Mouse (Mus musculus) limb, embryonic 12.5 days (tissue): ENCODE measurements at regions not wholly inside any gene's neighbourhood (a gene's known extent, or its start where the extent isn't known, plus 50 kb on each side); places are given as distances from the start of the nearest gene placed in this dataset.
A peak's percentile ranks its signal among the peaks of the same experiment; 100 is the strongest.

ENCODE experiments used
- ATAC-seq: fragments of 200-750 bp; cut with Nextera tagmentation; 2 replicates; pipeline ENCODE4 v1.8.0; 2017; ENCODE audit warnings: low read depth, moderate TSS enrichment; ENCODE audit not compliant: insufficient number of reproducible peaks, insufficient read depth, low FRiP score, low TSS enrichment
- H3K27ac ChIP-seq: fragments of 300-500 bp; sonication (generic); 2 replicates; pipeline ENCODE4 v1.5.1; 2016; ENCODE audit warnings: mild to moderate bottlenecking, moderate library complexity
- H3K27me3 ChIP-seq: fragments of 300-500 bp; sonication (generic); 2 replicates; pipeline ENCODE4 v1.6.1; 2016; ENCODE audit warnings: mild to moderate bottlenecking, moderate library complexity
- H3K36me3 ChIP-seq: fragments of 300-500 bp; sonication (generic); 2 replicates; pipeline ENCODE4 v1.6.1; 2016; ENCODE audit warnings: mild to moderate bottlenecking, moderate library complexity
- H3K4me1 ChIP-seq: fragments of 300-500 bp; sonication (generic); replicated peaks from 2 replicates; pipeline ENCODE4 v1.6.1; 2016
- H3K4me2 ChIP-seq: fragments of 300-500 bp; sonication (generic); 2 replicates; pipeline ENCODE4 v1.6.1; 2016; ENCODE audit warnings: mild to moderate bottlenecking, moderate library complexity
- H3K4me3 ChIP-seq: fragments of 300-500 bp; sonication (generic); replicated peaks from 2 replicates; pipeline ENCODE4 v1.5.1; 2016; ENCODE audit warnings: mild to moderate bottlenecking
- H3K9ac ChIP-seq: fragments of 300-500 bp; sonication (generic); replicated peaks from 2 replicates; pipeline ENCODE4 v1.6.1; 2016; ENCODE audit warnings: mild to moderate bottlenecking, moderate library complexity
- H3K9me3 ChIP-seq: fragments of 300-500 bp; sonication (generic); 2 replicates; pipeline ENCODE4 v1.6.1; 2016; ENCODE audit warnings: mild to moderate bottlenecking, moderate library complexity
- microRNA counts: library from miRNA; unstranded; fragments of <30 nt; microRNA quantifications from one replicate; lab custom pipeline; 2017
- microRNA-seq: library from miRNA; unstranded; fragments of <30 nt; microRNA quantifications from one replicate; pipeline ENCODE4, GENCODE M21; 2017

DNA sequence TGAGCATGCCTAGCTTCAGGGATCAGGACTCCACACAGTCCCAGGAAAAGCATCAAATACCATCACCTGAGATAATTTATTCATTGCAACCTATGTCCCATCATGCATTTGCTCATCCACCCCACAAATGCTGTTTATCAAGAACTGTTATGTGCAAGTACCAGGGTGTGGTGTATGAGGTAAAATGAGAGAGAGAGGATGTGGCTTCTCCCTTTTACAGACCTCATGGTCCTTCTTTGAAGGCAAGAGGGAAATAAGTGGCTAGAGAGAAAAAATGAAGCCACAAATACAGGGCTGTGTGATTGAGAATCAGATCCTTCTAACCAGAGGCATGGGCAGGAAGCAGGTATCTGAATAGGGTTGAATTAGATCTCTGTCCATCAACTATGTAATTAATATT lies 51.3 kb upstream of the Camk1g start:
- no peak overlapping the region for H3K4me2 ChIP-seq
- 0 out of 2 replicates have a peak, but pooled peaks cover 3% of the 10 kb centered on the region for H3K27me3 ChIP-seq
- H3K36me3 ChIP-seq: no peaks in the 10 kb centered on the region
- peaks cover 29% of the 10 kb centered on the region for H3K4me1 ChIP-seq
- no peak overlapping the region for H3K4me3 ChIP-seq
- ATAC-seq: no peak
- H3K27ac ChIP-seq: no peak overlapping the region
- no peak overlapping the region for H3K9ac ChIP-seq
- no peaks in the 10 kb centered on the region for H3K9me3 ChIP-seq

MicroRNAs in the stretch of these regions (microRNA counts, 519-probe panel; counts per million panel counts)
- microRNA mmu-miR-205 (lab: Ali Mortazavi, UCI): 8,345 counts per million, percentile 93 among the panel's probes with 10 or more counts

Small RNA genes lying in the stretch of these regions (microRNA-seq; reads per million reads assigned to microRNA genes)
- gene Mir205: 7,878 reads per million, percentile 94 among the genes with 10 or more reads in this experiment
